ENCODE assay signal across 9 mouse cellular contexts in genomic region chr2:94245305-94245959, GRCm38 (mm10).
A peak's percentile ranks its signal among the peaks of the same experiment; 100 is the strongest.
DNase-seq lines count a peak whose midpoint lies in the region; ATAC-seq and TF ChIP-seq lines count a peak whose summit lies in the region.
"Had no signal": no experiment of that assay in that cellular context is flagged by ENCODE, and none has a peak within 500 bp of the region (broad histone marks: within the 10 kb centered on the region; RNA-seq: fewer than 3 reads in every experiment).

No protein-coding gene starts in this region.

- peak; percentile 32 for ATAC-seq in forebrain, embryonic 14.5 days
- peak; percentile 80 for ATAC-seq in heart, postnatal 0 days (ENCODE audit: insufficient read depth, low read depth)
- ATAC-seq in liver, embryonic 11.5 days (replicated peaks; ENCODE audit: low FRiP score) = peak; percentile 51
- ATAC-seq in neural tube, embryonic 11.5 days (ENCODE audit: insufficient read depth, low FRiP score, low TSS enrichment) = peak; percentile 42

- DNase-seq in CH12.LX (ENCODE audit: extremely low read depth) = peak; percentile 35
- DNase-seq in c-Kit-positive CD71-positive TER-119-negative erythroid progenitor cells, embryonic 14.5 days (ENCODE audit: low read depth) = peak; percentile 65
- DNase-seq in forebrain, embryonic 14.5 days (ENCODE audit: low spot score) = peak; percentile 85
- peak; percentile 64 for DNase-seq in heart, postnatal 0 days (ENCODE audit: low spot score)
- peak; percentile 86 for DNase-seq in kidney, postnatal 14 days
- peak; percentile 74 for DNase-seq in liver, embryonic 11.5 days (ENCODE audit: low spot score)
- peak; percentile 86 for DNase-seq in neural tube, embryonic 11.5 days (ENCODE audit: low spot score)

- no peak overlapping the region for H3K27ac ChIP-seq in CH12.LX (ENCODE audit: insufficient read depth, low read depth)
- no peak overlapping the region; the same call in 1 of the 2 replicates for H3K27ac ChIP-seq in forebrain, embryonic 14.5 days (ENCODE audit: low read depth, low read length)
- no peak overlapping the region for H3K27ac ChIP-seq in heart, postnatal 0 days (ENCODE audit: low read depth)
- no peak overlapping the region for H3K27ac ChIP-seq in liver, embryonic 11.5 days (ENCODE audit: low read depth, low read length)
- H3K27ac ChIP-seq in neural tube, embryonic 11.5 days (ENCODE audit: low read depth, low read length) = no peak overlapping the region
- no peak overlapping the region for H3K27ac ChIP-seq in testis, adult 2 months (ENCODE audit: control insufficient read depth, insufficient read depth, low read depth, low read length)

- TF ChIP-seq RAD21 in CH12.LX (IDR thresholded peaks at IDR 0.05; ENCODE audit: low read depth, low read length) = peak; percentile 44

- peak in 1 of 2 experiments; percentile 75; a peak in 2 of 4 replicates for TF ChIP-seq CTCF in CH12.LX (conservative IDR thresholded peaks at IDR 0.05 in 1 of 2, IDR thresholded peaks at IDR 0.05 in 1 of 2; ENCODE audit: low read depth in 2 of 2, low read length in 2 of 2)
- peak; percentile 89 for TF ChIP-seq CTCF in heart, postnatal 0 days (IDR thresholded peaks at IDR 0.05; ENCODE audit: low read depth)
- TF ChIP-seq CTCF in testis, adult 2 months (IDR thresholded peaks at IDR 0.05; ENCODE audit: control insufficient read depth, insufficient read depth, insufficient replicate concordance, low read depth, low read length) = peak; percentile 70; the same call in 1 of the 2 replicates

- TF ChIP-seq POLR2A in CH12.LX (IDR thresholded peaks at IDR 0.05; ENCODE audit: low read depth, low read length) = no peak
- no peak for TF ChIP-seq POLR2A in testis, adult 2 months (IDR thresholded peaks at IDR 0.05; ENCODE audit: control insufficient read depth, low read depth, low read length)

- H3K4me1 ChIP-seq in CH12.LX (ENCODE audit: control insufficient read depth in 1 of 2, insufficient read depth in 2 of 2) = no peaks in the 10 kb centered on the region
- peaks cover 30% of the 10 kb centered on the region for H3K4me1 ChIP-seq in forebrain, embryonic 14.5 days (ENCODE audit: control insufficient read depth, insufficient read depth, low read length)
- peaks cover 18% of the 10 kb centered on the region; the same call in 1 of the 2 replicates for H3K4me1 ChIP-seq in heart, postnatal 0 days (ENCODE audit: control insufficient read depth, insufficient read depth)
- H3K4me1 ChIP-seq in liver, embryonic 11.5 days (replicated peaks; ENCODE audit: control insufficient read depth, insufficient read depth, low read length) = no peaks in the 10 kb centered on the region; the same call in 1 of the 2 replicates
- H3K4me1 ChIP-seq in neural tube, embryonic 11.5 days (ENCODE audit: control insufficient read depth, insufficient read depth, low read length) = peaks cover 7% of the 10 kb centered on the region; the same call in 1 of the 2 replicates
- peaks cover 9% of the 10 kb centered on the region for H3K4me1 ChIP-seq in testis, adult 2 months (ENCODE audit: control insufficient read depth, insufficient read depth, low read length)

- in situ Hi-C loops in CH12.LX (cut with MboI; ENCODE audit: low pct_ligation_motif_present, low pct_unique_long_range_greater_than_20kb, low sequenced_read_pairs) = no loop called here

- H3K79me2 ChIP-seq in CH12.LX (replicated peaks; ENCODE audit: control insufficient read depth, extremely low read depth, insufficient read depth, poor library complexity, severe bottlenecking) = no peaks in the 10 kb centered on the region

- H3K9ac ChIP-seq in CH12.LX (ENCODE audit: insufficient read depth, low read depth) = no peak overlapping the region
- peak overlapping the region; percentile 73; the same call in 1 of the 2 replicates for H3K9ac ChIP-seq in forebrain, embryonic 14.5 days (ENCODE audit: low read length)
- H3K9ac ChIP-seq in heart, postnatal 0 days (replicated peaks; ENCODE audit: low read depth, low read length) = no peak overlapping the region
- H3K9ac ChIP-seq in liver, embryonic 11.5 days (ENCODE audit: low read depth, low read length) = no peak overlapping the region
- no peak overlapping the region for H3K9ac ChIP-seq in neural tube, embryonic 11.5 days (ENCODE audit: low read length)

- no peak overlapping the region for H3K4me3 ChIP-seq in CH12.LX (replicated peaks in 1 of 3; ENCODE audit: low read depth in 2 of 3, low read length in 2 of 3, poor library complexity in 1 of 3)
- H3K4me3 ChIP-seq in forebrain, embryonic 14.5 days (ENCODE audit: low read depth, low read length) = peak overlapping the region; percentile 42
- H3K4me3 ChIP-seq in heart, postnatal 0 days (ENCODE audit: low read depth, low read length) = no peak overlapping the region
- H3K4me3 ChIP-seq in liver, embryonic 11.5 days (ENCODE audit: low read depth, low read length) = no peak overlapping the region
- 0 out of 2 replicates have a peak overlapping the region, but pooled peaks have one; percentile 3 for H3K4me3 ChIP-seq in neural tube, embryonic 11.5 days (ENCODE audit: low read depth, low read length)
- no peak overlapping the region for H3K4me3 ChIP-seq in testis, adult 2 months (ENCODE audit: control insufficient read depth, low read depth, low read length)
- H3K4me3 ChIP-seq: erythroblast, embryonic 14.5 days had no signal

- TF ChIP-seq EP300 in CH12.LX (IDR thresholded peaks at IDR 0.05; ENCODE audit: low read length) = no peak
- no peak for TF ChIP-seq EP300 in heart, postnatal 0 days (IDR thresholded peaks at IDR 0.05; ENCODE audit: low read depth)

- dilution Hi-C loops in CH12.LX (cut with MboI; ENCODE audit: extremely low pct_ligation_motif_present, extremely low pct_unique_long_range_greater_than_20kb, low sequenced_read_pairs) = no loop called here

- peak overlapping the region; percentile 16; the same call in 1 of the 2 replicates for H3K4me2 ChIP-seq in CH12.LX (ENCODE audit: insufficient read depth, low read depth, poor library complexity, severe bottlenecking)
- peak overlapping the region; percentile 80 for H3K4me2 ChIP-seq in forebrain, embryonic 14.5 days (ENCODE audit: low read length)
- peak overlapping the region; percentile 44 for H3K4me2 ChIP-seq in heart, postnatal 0 days (ENCODE audit: low read depth, low read length)
- no peak overlapping the region for H3K4me2 ChIP-seq in liver, embryonic 11.5 days
- peak overlapping the region; percentile 19 for H3K4me2 ChIP-seq in neural tube, embryonic 11.5 days (ENCODE audit: low read depth)

- peaks cover 2% of the 10 kb centered on the region for H3K9me3 ChIP-seq in CH12.LX (replicated peaks; ENCODE audit: low read length)
- no peaks in the 10 kb centered on the region for H3K9me3 ChIP-seq in forebrain, embryonic 14.5 days (replicated peaks; ENCODE audit: control insufficient read depth, low read length)
- H3K9me3 ChIP-seq in heart, postnatal 0 days (replicated peaks; ENCODE audit: control insufficient read depth, low read length) = no peaks in the 10 kb centered on the region
- H3K9me3 ChIP-seq in liver, embryonic 11.5 days (ENCODE audit: control insufficient read depth, low read length) = no peaks in the 10 kb centered on the region
- no peaks in the 10 kb centered on the region for H3K9me3 ChIP-seq in neural tube, embryonic 11.5 days (ENCODE audit: control insufficient read depth, low read length)

- no peaks in the 10 kb centered on the region for H3K36me3 ChIP-seq in CH12.LX (replicated peaks in 1 of 2; ENCODE audit: control insufficient read depth in 1 of 2, insufficient read depth in 1 of 2, low read length in 1 of 2)
- no peaks in the 10 kb centered on the region for H3K36me3 ChIP-seq in forebrain, embryonic 14.5 days (ENCODE audit: control insufficient read depth, insufficient read depth, low read length)
- H3K36me3 ChIP-seq in heart, postnatal 0 days (replicated peaks; ENCODE audit: control insufficient read depth, insufficient read depth, low read length) = no peaks in the 10 kb centered on the region
- no peaks in the 10 kb centered on the region for H3K36me3 ChIP-seq in liver, embryonic 11.5 days (ENCODE audit: control insufficient read depth, insufficient read depth, low read length)
- no peaks in the 10 kb centered on the region for H3K36me3 ChIP-seq in neural tube, embryonic 11.5 days (ENCODE audit: control insufficient read depth, insufficient read depth, low read length)
- no peaks in the 10 kb centered on the region for H3K36me3 ChIP-seq in testis, adult 2 months (ENCODE audit: control insufficient read depth, insufficient read depth, low read length)

- peaks cover 74% of the 10 kb centered on the region for H3K27me3 ChIP-seq in CH12.LX (replicated peaks)
- peaks cover 47% of the 10 kb centered on the region for H3K27me3 ChIP-seq in forebrain, embryonic 14.5 days (replicated peaks; ENCODE audit: control insufficient read depth, insufficient read depth, low read length)
- H3K27me3 ChIP-seq in heart, postnatal 0 days (ENCODE audit: control insufficient read depth, insufficient read depth, low read length) = peaks cover 73% of the 10 kb centered on the region
- H3K27me3 ChIP-seq in liver, embryonic 11.5 days (replicated peaks; ENCODE audit: control insufficient read depth, insufficient read depth, low read length) = peaks cover 88% of the 10 kb centered on the region
- H3K27me3 ChIP-seq in neural tube, embryonic 11.5 days (ENCODE audit: control insufficient read depth, insufficient read depth, low read length) = peaks cover 71% of the 10 kb centered on the region
- H3K27me3 ChIP-seq in testis, adult 2 months (ENCODE audit: control insufficient read depth, insufficient read depth, low read length) = 0 out of 2 replicates have a peak, but pooled peaks cover 2% of the 10 kb centered on the region

- WGBS in forebrain, embryonic 14.5 days = under 1% methylated on average over 16 of the region's 16 CpGs
- WGBS in heart, postnatal 0 days = 2% methylated on average over 16 of the region's 16 CpGs
- WGBS in liver, embryonic 11.5 days = 4% methylated on average over 16 of the region's 16 CpGs
- 2% methylated on average over 16 of the region's 16 CpGs for WGBS in neural tube, embryonic 11.5 days

TF ChIP-seq in CH12.LX, 34 proteins besides CTCF, POLR2A, EP300 and RAD21:
- peak; percentile 80 for TF ChIP-seq SMC3 (IDR thresholded peaks at IDR 0.05; ENCODE audit: low read depth, low read length)
- TF ChIP-seq ZNF384 (IDR thresholded peaks at IDR 0.05; ENCODE audit: low read depth, low read length) = no peak

Comparison
In these comparisons a context has a peak if more than half of its experiments do, and no peak if none do; other contexts are left out.
1. DNase-seq: peak in every context shown above with its lines; median percentile 86 in kidney, postnatal 14 days; 86 in neural tube, embryonic 11.5 days; 85 in forebrain, embryonic 14.5 days; 74 in liver, embryonic 11.5 days; 65 in c-Kit-positive CD71-positive TER-119-negative erythroid progenitor cells, embryonic 14.5 days; 64 in heart, postnatal 0 days; 35 in CH12.LX.
2. H3K4me3 ChIP-seq: peak in forebrain, embryonic 14.5 days (single experiment) and neural tube, embryonic 11.5 days (single experiment); none in CH12.LX (0 of 3), heart, postnatal 0 days (single experiment), liver, embryonic 11.5 days (single experiment) and testis, adult 2 months (single experiment).
3. Peak in every context shown above with its lines, with median percentiles within 50 percentile points of each other: ATAC-seq.